Comparison of ENCODE assay signal across 27 mouse cellular contexts in the genomic region with DNA sequence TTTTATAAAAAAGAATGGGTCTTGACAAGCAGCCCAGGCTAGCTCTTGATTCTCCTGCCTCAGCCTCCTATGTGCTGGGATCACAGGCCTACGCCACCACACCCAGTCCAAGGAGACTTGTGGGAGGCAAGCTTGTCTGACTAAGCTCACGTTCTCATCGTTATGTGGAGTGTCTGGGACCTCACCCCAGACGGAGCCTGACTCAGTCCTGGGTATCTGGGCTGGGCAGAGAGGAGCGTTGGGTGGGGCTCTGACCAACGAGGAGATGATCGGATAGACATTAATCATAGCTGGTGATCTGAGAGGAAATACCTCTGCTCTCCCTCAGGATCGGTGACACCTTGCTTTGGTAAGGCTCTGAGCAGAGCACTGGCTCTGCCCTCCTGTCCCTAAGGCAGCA. TPM values are rescaled to one million over a fixed set of nuclear protein-coding genes. Genes with fewer than 3 reads are reported as not detected.
"Had no signal": no experiment of that assay in that cellular context is flagged by ENCODE, and none has a peak within 500 bp of the region (broad histone marks: within the 10 kb centered on the region; RNA-seq: fewer than 3 reads in every experiment).

No protein-coding gene starts in this region.

- H3K36me3 ChIP-seq: liver, embryonic 13.5 days; liver, embryonic 15.5 days; lung, embryonic 15.5 days; midbrain, embryonic 12.5 days; midbrain, embryonic 15.5 days had no signal

- H3K9ac ChIP-seq: liver, embryonic 13.5 days; liver, embryonic 15.5 days; liver, postnatal 0 days; lung, embryonic 15.5 days; midbrain, embryonic 12.5 days; midbrain, embryonic 15.5 days; neural tube, embryonic 13.5 days; neural tube, embryonic 15.5 days had no signal

- H3K9me3 ChIP-seq: liver, embryonic 13.5 days; liver, embryonic 15.5 days; lung, embryonic 15.5 days; midbrain, embryonic 10.5 days; midbrain, embryonic 12.5 days; midbrain, embryonic 15.5 days; neural tube, embryonic 13.5 days; neural tube, embryonic 15.5 days had no signal

- H3K27me3 ChIP-seq: lung, embryonic 15.5 days; midbrain, embryonic 12.5 days; midbrain, embryonic 15.5 days; neural tube, embryonic 13.5 days; neural tube, embryonic 15.5 days had no signal

- DNase-seq: liver, embryonic 13.5 days; liver, postnatal 0 days; lung, adult 2 months; lung, postnatal 4 days; retina, postnatal 1 day; right cerebral cortex, adult 18-20 months; right cerebral cortex, postnatal 25 days; right cerebral cortex, postnatal 4 days; spleen, adult 18-20 months; thymus, adult 18-20 months; thymus, postnatal 14 days; thymus, postnatal 36 days had no signal

- H3K4me1 ChIP-seq: lung, embryonic 15.5 days; midbrain, embryonic 10.5 days; midbrain, embryonic 12.5 days; midbrain, embryonic 15.5 days; neural tube, embryonic 13.5 days; neural tube, embryonic 15.5 days had no signal

- ATAC-seq: liver, postnatal 0 days; lung, postnatal 0 days; midbrain, embryonic 15.5 days had no signal

- H3K4me3 ChIP-seq: liver, embryonic 13.5 days; liver, embryonic 15.5 days; lung, embryonic 15.5 days; midbrain, embryonic 10.5 days; midbrain, embryonic 12.5 days; midbrain, embryonic 15.5 days; neural tube, embryonic 13.5 days; neural tube, embryonic 15.5 days had no signal

- H3K4me2 ChIP-seq: liver, embryonic 13.5 days; liver, embryonic 15.5 days; lung, embryonic 15.5 days; midbrain, embryonic 12.5 days; midbrain, embryonic 15.5 days; neural tube, embryonic 13.5 days; neural tube, embryonic 15.5 days had no signal

- H3K27ac ChIP-seq: liver, embryonic 13.5 days; liver, embryonic 15.5 days; lung, embryonic 15.5 days; midbrain, embryonic 10.5 days; midbrain, embryonic 12.5 days; midbrain, embryonic 15.5 days; neural tube, embryonic 13.5 days; neural tube, embryonic 15.5 days had no signal

RNA-seq across cellular contexts. Expression of a gene that starts 1.7 kb away (rescaled TPM):
- total RNA-seq: megakaryocyte-erythroid progenitor cell, adult 5-6 weeks; midbrain, postnatal 0 days; monocyte, adult 5-6 weeks had no signal
- polyA plus RNA-seq: liver, embryonic 15.5 days; liver, postnatal 0 days; lung, embryonic 15.5 days; lung, postnatal 0 days; midbrain, embryonic 15.5 days; midbrain, postnatal 0 days; neural tube, embryonic 11.5 days; neural tube, embryonic 13.5 days; neural tube, embryonic 15.5 days; small intestine, adult 2 months; stomach, embryonic 14.5 days; stomach, embryonic 16.5 days had no signal

RNA-seq across cellular contexts. Expression of a gene that starts 12.8 kb away (rescaled TPM):
- total RNA-seq: megakaryocyte-erythroid progenitor cell, adult 5-6 weeks; midbrain, postnatal 0 days; monocyte, adult 5-6 weeks had no signal
- polyA plus RNA-seq: liver, embryonic 13.5 days; liver, embryonic 15.5 days; liver, postnatal 0 days; lung, adult 2 months; lung, embryonic 15.5 days; lung, postnatal 0 days; neural tube, embryonic 13.5 days; small intestine, adult 2 months; stomach, embryonic 14.5 days; stomach, embryonic 16.5 days had no signal
